Mouse (Mus musculus) hindbrain, embryonic 16.5 days (tissue): Measurements from ENCODE around the gene Glb1l3. TPM values are rescaled to one million over a fixed set of nuclear protein-coding genes. Genes with fewer than 3 reads are reported as not detected.
A peak's percentile ranks its signal among the peaks of the same experiment; 100 is the strongest.
"Not testable (repeated sequence)": the region's sequence is repeated elsewhere in the genome, so short reads cannot be mapped to it uniquely, and the experiment has no call there.

Experiments
- ATAC-seq: fragments of 200-750 bp; cut with Nextera tagmentation; 2 replicates; pipeline ENCODE4 v1.8.0; 2017; ENCODE audit warnings: moderate TSS enrichment, moderate library complexity
- H3K27ac ChIP-seq: fragments of 300-500 bp; sonication (generic); 2 replicates; pipeline ENCODE4 v1.5.1; 2014; ENCODE audit warnings: low read depth, mild to moderate bottlenecking, control low read depth, low read length, moderate library complexity
- H3K27me3 ChIP-seq: fragments of 300-500 bp; sonication (generic); replicated peaks from 2 replicates; pipeline ENCODE4 v1.6.1; 2014; ENCODE audit warnings: low read length; ENCODE audit not compliant: control insufficient read depth, insufficient read depth
- H3K36me3 ChIP-seq: fragments of 300-500 bp; sonication (generic); 2 replicates; pipeline ENCODE4 v1.6.1; 2014; ENCODE audit warnings: mild to moderate bottlenecking, low read length, moderate library complexity, mixed read lengths; ENCODE audit not compliant: control insufficient read depth, insufficient read depth
- H3K4me1 ChIP-seq: fragments of 300-500 bp; sonication (generic); 2 replicates; pipeline ENCODE4 v1.6.1; 2014; ENCODE audit warnings: low read depth, low read length; ENCODE audit not compliant: control insufficient read depth, insufficient read depth
- H3K4me2 ChIP-seq: fragments of 300-500 bp; sonication (generic); 2 replicates; pipeline ENCODE4 v1.6.1; 2014; ENCODE audit warnings: mild to moderate bottlenecking, low read length, control low read depth, moderate library complexity
- H3K4me3 ChIP-seq: fragments of 300-500 bp; sonication (generic); 2 replicates; pipeline ENCODE4 v1.5.1; 2014; ENCODE audit warnings: mild to moderate bottlenecking, low read length, control low read depth, moderate library complexity
- H3K9ac ChIP-seq: fragments of 300-500 bp; sonication (generic); 2 replicates; pipeline ENCODE4 v1.6.1; 2014; ENCODE audit warnings: low read depth, mild to moderate bottlenecking, control low read depth, low read length, moderate library complexity
- H3K9me3 ChIP-seq: fragments of 300-500 bp; sonication (generic); 2 replicates; pipeline ENCODE4 v1.6.1; 2014; ENCODE audit warnings: mild to moderate bottlenecking, low read length, moderate library complexity; ENCODE audit not compliant: control insufficient read depth
- WGBS: fragments of 180-500 bp; shearing (Covaris S2); extraction: QIAGEN DNeasy Blood & Tissue Kit; methylation state at CpG from one replicate; pipeline ENCODE4 v1.1.7; 2014; 5-methylcytosine and 5-hydroxymethylcytosine counted together
- polyA plus RNA-seq: library from polyadenylated mRNA; unstranded; fragments of >200 nt; fragmentation: Nextera tagmentation; extraction: Ambion mirVana; gene quantifications from 2 replicates; pipeline ENCODE4 v1.2.1, GENCODE M21; 2015

Glb1l3 gene
- polyA plus RNA-seq: not detected in 2 replicates

GRCm38 (mm10) chr9:26860751-26861150 lies at the start of gene Glb1l3:
Gene Glb1l3 (minus strand): TSS chr9:26860890.
- no peaks in the 10 kb centered on the region for H3K4me1 ChIP-seq
- no peaks in the 10 kb centered on the region for H3K36me3 ChIP-seq
- ATAC-seq: no peak
- no peaks in the 10 kb centered on the region for H3K27me3 ChIP-seq
- 85% methylated on average over 5 of the region's 5 CpGs for WGBS
- no peak within 1 kb of the TSS for H3K4me2 ChIP-seq
- H3K9me3 ChIP-seq: no peaks in the 10 kb centered on the region
- H3K9ac ChIP-seq: no peak within 1 kb of the TSS
- H3K4me3 ChIP-seq: no peak within 1 kb of the TSS
- no peak within 1 kb of the TSS for H3K27ac ChIP-seq

- not testable (repeated sequence) for H3K27ac ChIP-seq, H3K4me1 ChIP-seq, H3K27me3 ChIP-seq, H3K9ac ChIP-seq, H3K9me3 ChIP-seq, H3K4me3 ChIP-seq, H3K4me2 ChIP-seq, H3K36me3 ChIP-seq, ATAC-seq
- 77% methylated on average over 7 of the region's 7 CpGs for WGBS
These were observed 9.2 kb upstream of the Glb1l3 start for GRCm38 (mm10) chr9:26869856-26870255.

- Histone ChIP-seq H3K9ac (no peak overlapping the region), H3K4me1 (no peaks in the 10 kb centered on the region), H3K4me2 (no peak overlapping the region), H3K4me3 (no peak overlapping the region), H3K9me3 (no peaks in the 10 kb centered on the region), H3K36me3 (no peaks in the 10 kb centered on the region), H3K27ac (no peak overlapping the region), H3K27me3 (no peaks in the 10 kb centered on the region)
- WGBS: 84% methylated on average over 3 of the region's 3 CpGs
- ATAC-seq: no peak
These were observed 29.6 kb downstream of the Glb1l3 start for GRCm38 (mm10) chr9:26831089-26831488.

- Histone ChIP-seq H3K4me2 (no peak overlapping the region), H3K9me3 (no peaks in the 10 kb centered on the region), H3K4me1 (no peaks in the 10 kb centered on the region), H3K36me3 (no peaks in the 10 kb centered on the region), H3K9ac (no peak overlapping the region), H3K27ac (no peak overlapping the region), H3K27me3 (no peaks in the 10 kb centered on the region), H3K4me3 (no peak overlapping the region)
- 91% methylated on average over 1 of the region's 1 CpGs for WGBS
- no peak for ATAC-seq
These were observed 40.7 kb downstream of the Glb1l3 start for GRCm38 (mm10) chr9:26819942-26820341.

GRCm38 (mm10) chr9:26808735-26809134 lies 52.0 kb downstream of the Glb1l3 start:
- Histone ChIP-seq H3K9me3 (no peaks in the 10 kb centered on the region), H3K4me2 (no peak overlapping the region), H3K36me3 (no peaks in the 10 kb centered on the region), H3K27me3 (no peaks in the 10 kb centered on the region), H3K4me1 (no peaks in the 10 kb centered on the region; the same call in 1 of the 2 replicates), H3K27ac (no peak overlapping the region), H3K4me3 (no peak overlapping the region), H3K9ac (no peak overlapping the region)
- no peak for ATAC-seq
- 75% methylated on average over 2 of the region's 2 CpGs for WGBS

GRCm38 (mm10) chr9:26805935-26806666 lies 54.6 kb downstream of the Glb1l3 start, which contains the start of gene Glb1l2:
Gene Glb1l2 (minus strand): TSS chr9:26806468.
- H3K9me3 ChIP-seq: no peaks in the 10 kb centered on the region
- peak; percentile 100 for ATAC-seq
- H3K27ac ChIP-seq: peak within 1 kb of the TSS; percentile 66; the same call in 1 of the 2 replicates
- H3K27me3 ChIP-seq: no peaks in the 10 kb centered on the region
- no peaks in the 10 kb centered on the region for H3K36me3 ChIP-seq
- peak within 1 kb of the TSS; percentile 95 for H3K4me2 ChIP-seq
- peak within 1 kb of the TSS; percentile 67 for H3K4me3 ChIP-seq
- H3K9ac ChIP-seq: peak within 1 kb of the TSS; percentile 70
- H3K4me1 ChIP-seq: no peaks in the 10 kb centered on the region; the same call in 1 of the 2 replicates
- WGBS: 1% methylated on average over 33 of the region's 33 CpGs

GRCm38 (mm10) chr9:26804321-26804720 lies 56.4 kb downstream of the Glb1l3 start:
- Histone ChIP-seq H3K4me1 (no peaks in the 10 kb centered on the region; the same call in 1 of the 2 replicates), H3K9ac (no peak overlapping the region), H3K36me3 (no peaks in the 10 kb centered on the region), H3K4me2 (no peak overlapping the region), H3K27ac (no peak overlapping the region), H3K9me3 (no peaks in the 10 kb centered on the region), H3K27me3 (no peaks in the 10 kb centered on the region), H3K4me3 (no peak overlapping the region)
- ATAC-seq: no peak

- 93% methylated on average over 2 of the region's 2 CpGs for WGBS
- no peaks in the 10 kb centered on the region for H3K4me1 ChIP-seq
- ATAC-seq: no peak
These were observed 60.3 kb downstream of the Glb1l3 start for GRCm38 (mm10) chr9:26800357-26800756.

GRCm38 (mm10) chr9:26798731-26799130 lies 62.0 kb downstream of the Glb1l3 start:
- no peak for ATAC-seq
- WGBS: 60% methylated on average over 1 of the region's 1 CpGs
- H3K4me1 ChIP-seq: no peaks in the 10 kb centered on the region
- H3K36me3 ChIP-seq: no peaks in the 10 kb centered on the region
- H3K4me3 ChIP-seq: no peak overlapping the region
- no peaks in the 10 kb centered on the region for H3K9me3 ChIP-seq
- no peak overlapping the region for H3K9ac ChIP-seq
- no peak overlapping the region for H3K27ac ChIP-seq
- H3K27me3 ChIP-seq: no peaks in the 10 kb centered on the region
- H3K4me2 ChIP-seq: no peak overlapping the region

More at GRCm38 (mm10) chr9:26800357-26800756, 60.3 kb downstream of the Glb1l3 start:
- no peaks in the 10 kb centered on the region for H3K27me3 ChIP-seq
- no peaks in the 10 kb centered on the region for H3K9me3 ChIP-seq
- H3K36me3 ChIP-seq: no peaks in the 10 kb centered on the region
- no peak overlapping the region for H3K9ac ChIP-seq
- H3K4me2 ChIP-seq: no peak overlapping the region
- no peak overlapping the region for H3K27ac ChIP-seq
- no peak overlapping the region for H3K4me3 ChIP-seq
